Mouse (Mus musculus) heart, postnatal 14 days (tissue): ENCODE data around the gene Alx1. TPM values are rescaled to one million over a fixed set of nuclear protein-coding genes. Genes with fewer than 3 reads are reported as not detected.

Experiments
- total RNA-seq, 2 experiments: library from RNA; stranded (reverse); gene quantifications; 2 replicates each; pipeline ENCODE4 v1.2.3; 2021

The Alx1 gene
- total RNA-seq, 2 experiments from 2014 or later: not detected

Other genes starting within 250 kb of the Alx1 start
- gene Lrriq1, start 206.1 kb upstream of the Alx1 start, total RNA-seq: not detected